Mouse (Mus musculus) Muller cell, postnatal 12 days (primary cell): ENCODE results near the gene Fbxl13.
"Not testable (repeated sequence)": the region's sequence is repeated elsewhere in the genome, so short reads cannot be mapped to it uniquely, and the experiment has no call there.

Experiments used
- DNase-seq: peaks from one replicate; pipeline ENCODE4 v3.0.0-alpha.2; 2015; ENCODE audit errors: inconsistent ontology term

The Fbxl13 gene

GRCm38 (mm10) chr5:21656912-21657311, 11.5 kb upstream of the Fbxl13 start:
- no peak for DNase-seq

GRCm38 (mm10) chr5:21651885-21652612, 6.6 kb upstream of the Fbxl13 start:
- DNase-seq, result no peak

- DNase-seq, result no peak
These were observed 5.3 kb upstream of the Fbxl13 start for GRCm38 (mm10) chr5:21650736-21651135.

- DNase-seq, result no peak
These were observed 678 bp upstream of the Fbxl13 start for GRCm38 (mm10) chr5:21646133-21646491.

DNA sequence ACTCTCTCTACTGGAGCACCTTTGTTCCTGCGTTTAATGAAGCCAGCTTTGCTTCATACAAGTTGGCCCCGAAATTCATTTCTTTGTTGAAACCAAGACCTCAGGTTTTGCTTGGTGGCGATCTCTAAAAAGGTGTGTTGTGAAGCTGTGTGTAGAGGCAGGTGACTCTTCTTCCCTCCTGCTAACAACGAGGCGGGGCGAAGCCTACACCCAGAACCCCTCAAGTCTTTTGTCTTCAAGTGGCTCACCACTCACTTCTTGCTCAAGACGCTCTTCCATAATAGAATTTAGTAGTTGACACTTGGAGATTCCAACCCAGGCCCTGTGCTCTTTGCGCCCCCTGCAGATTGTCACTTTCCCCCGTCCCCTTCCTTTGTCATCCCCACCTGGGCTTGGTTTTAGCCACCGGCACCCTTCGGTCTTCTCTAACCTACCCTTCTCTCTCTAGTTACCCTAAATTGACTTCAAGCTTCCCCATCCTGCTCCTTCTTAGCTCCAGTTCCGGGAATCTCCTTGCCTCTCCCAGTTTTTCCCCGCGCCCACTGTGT, 469 bp downstream of the Fbxl13 start:
- no peak for DNase-seq

- no peak for DNase-seq
These were observed 1.8 kb downstream of the Fbxl13 start for GRCm38 (mm10) chr5:21643606-21644005.

DNA sequence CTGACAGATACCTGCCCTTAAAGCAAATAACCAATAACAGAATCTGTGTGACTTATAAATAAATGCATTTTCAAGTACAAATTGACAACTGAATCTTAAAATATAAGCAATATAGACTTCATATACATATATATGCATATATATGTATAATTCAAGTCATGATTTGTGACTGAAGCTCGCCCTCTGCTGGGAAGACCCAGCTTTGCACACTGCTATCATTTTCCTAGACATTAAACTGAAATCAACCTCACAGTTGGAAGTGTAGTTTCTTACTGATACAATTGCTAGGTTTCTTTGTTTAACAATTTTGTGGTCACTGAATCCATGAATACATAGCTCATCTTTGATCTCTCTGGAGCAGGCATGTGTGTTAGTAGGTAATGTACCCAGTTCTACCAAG, 4.5 kb downstream of the Fbxl13 start:
- no peak for DNase-seq

GRCm38 (mm10) chr5:21625916-21626315, 19.5 kb downstream of the Fbxl13 start:
- DNase-seq, result no peak

GRCm38 (mm10) chr5:21616450-21617009, 28.9 kb downstream of the Fbxl13 start:
- no peak for DNase-seq

GRCm38 (mm10) chr5:21614299-21614698, 31.1 kb downstream of the Fbxl13 start:
- DNase-seq, result not testable (repeated sequence)

- no peak for DNase-seq
These were observed 34.4 kb downstream of the Fbxl13 start for GRCm38 (mm10) chr5:21610996-21611395.

GRCm38 (mm10) chr5:21608311-21609304, 36.8 kb downstream of the Fbxl13 start:
- no peak for DNase-seq

DNA sequence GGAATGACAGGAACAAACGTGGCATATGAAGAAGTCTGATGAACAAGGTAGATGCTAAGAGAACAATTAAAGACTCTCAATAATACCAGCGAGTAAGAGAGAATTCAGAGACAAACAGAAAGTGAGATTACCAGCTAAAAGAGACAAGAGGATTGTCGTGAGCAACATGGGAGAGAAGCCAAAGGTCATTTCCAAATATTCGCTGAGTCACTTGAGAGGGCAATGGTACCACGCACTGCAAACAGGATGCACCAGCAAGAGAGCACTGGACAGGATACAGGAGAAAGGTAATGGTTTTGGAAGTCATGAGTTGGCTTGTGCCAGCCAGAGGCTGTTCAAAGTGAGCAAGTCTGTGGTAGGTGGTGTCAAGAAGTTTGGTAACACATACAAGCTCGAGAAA, 39.5 kb downstream of the Fbxl13 start:
- no peak for DNase-seq

DNA sequence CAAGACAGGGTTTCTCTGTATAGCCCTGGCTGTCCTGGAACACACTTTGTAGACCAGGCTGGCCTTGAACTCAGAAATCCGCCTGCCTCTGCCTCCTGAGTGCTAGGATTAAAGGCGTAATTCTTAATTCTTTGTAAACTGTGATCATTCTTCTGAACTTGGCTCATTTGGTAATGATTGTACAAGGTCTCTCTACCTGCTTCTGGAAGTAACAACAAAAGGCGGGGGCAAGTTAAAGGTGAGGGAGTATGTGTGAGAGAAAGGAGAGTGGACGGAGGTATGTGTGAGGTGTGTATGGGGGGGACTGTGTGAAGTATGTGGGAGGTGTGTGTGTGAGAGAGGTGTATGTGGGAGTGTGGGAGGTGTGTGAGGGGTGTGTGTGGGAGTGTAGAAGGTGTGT, 45.5 kb downstream of the Fbxl13 start:
- no peak for DNase-seq

DNA sequence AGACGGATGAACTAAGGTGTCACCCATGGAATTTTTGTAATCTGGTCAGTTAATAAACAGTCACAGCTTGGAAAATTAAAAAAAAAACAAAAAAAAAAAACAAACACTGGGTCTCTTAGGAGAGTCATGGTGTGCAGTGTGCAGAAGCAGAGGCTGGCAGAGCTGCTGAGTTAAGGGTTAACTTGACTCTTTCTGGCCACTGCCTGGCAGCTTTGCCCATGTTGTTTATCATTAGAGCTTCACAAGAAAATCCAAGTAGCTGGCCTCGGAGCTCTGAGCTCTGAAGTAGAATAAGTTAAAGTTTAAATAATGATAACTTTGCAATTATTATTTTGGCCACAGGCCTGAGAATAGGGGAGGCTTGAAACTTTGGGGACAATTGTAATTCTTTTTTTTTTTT, 45.9 kb downstream of the Fbxl13 start:
- DNase-seq, result not testable (repeated sequence)

DNA sequence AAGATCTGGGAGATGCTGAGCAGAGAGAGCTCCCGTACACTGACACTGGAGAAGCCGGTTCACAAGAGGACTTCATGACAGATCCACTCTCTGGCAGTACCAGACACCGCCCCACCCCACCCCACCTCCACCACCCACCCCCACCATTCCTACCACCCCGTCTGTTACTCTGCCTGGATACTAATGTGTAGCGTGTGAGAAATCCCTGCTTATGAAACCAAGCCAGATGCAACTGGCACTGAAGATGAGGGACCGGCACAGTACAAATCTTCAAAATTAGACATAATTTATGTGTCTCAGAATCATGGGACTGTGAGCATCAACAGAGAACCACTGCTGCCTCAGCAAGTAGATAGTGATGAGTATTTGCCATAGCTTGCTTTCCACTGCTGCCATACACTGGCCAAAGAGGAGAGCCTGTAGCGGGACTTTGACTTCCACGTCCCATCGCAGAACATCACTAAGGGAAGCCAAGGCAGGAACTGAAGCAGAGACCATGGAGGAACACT, 52.2 kb downstream of the Fbxl13 start:
- DNase-seq, result no peak

DNA sequence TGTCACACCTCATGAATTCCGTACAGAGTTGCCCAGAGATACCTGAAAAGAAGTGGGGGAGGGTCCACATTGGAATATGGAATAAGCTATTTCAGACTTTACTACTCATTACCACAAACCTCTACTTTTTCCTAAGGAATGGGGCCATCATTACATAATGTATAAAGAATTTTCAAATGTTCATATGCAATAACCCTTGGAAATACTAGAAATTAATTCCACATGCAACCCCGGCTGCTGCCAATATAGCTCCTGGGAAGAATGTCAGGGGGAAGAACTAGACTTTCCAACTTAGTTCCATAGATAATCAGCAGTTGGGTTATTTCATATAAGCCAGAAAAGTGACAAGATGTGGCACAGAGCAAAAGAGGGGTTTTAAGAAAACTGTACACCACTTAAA, 53.3 kb downstream of the Fbxl13 start:
- DNase-seq, result no peak

DNA sequence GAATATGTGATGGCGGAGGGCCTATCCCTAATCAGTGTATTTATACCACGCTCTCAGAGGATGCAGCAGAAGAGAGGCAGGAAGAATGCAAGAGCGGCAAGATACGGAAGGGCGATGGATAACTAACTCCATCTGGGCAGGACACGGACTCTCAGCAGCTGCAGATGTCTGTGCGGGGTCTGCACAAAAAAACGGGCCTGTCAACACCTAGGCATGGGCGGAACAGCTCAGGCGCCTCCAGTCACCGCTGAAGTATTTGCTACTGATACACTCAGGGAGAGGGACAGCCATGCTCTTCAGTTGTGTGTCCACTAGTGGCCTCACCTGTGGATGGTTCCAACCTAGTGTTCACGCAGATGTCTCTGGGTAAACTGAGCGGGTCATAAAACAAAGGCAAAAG, 57.2 kb downstream of the Fbxl13 start:
- DNase-seq, result no peak

- DNase-seq, result no peak
These were observed 57.8 kb downstream of the Fbxl13 start for GRCm38 (mm10) chr5:21587683-21588082.

GRCm38 (mm10) chr5:21586763-21587162, 58.7 kb downstream of the Fbxl13 start:
- DNase-seq, result peak; percentile 66

- DNase-seq, result no peak
These were observed 67.3 kb downstream of the Fbxl13 start for GRCm38 (mm10) chr5:21578136-21578535.

DNA sequence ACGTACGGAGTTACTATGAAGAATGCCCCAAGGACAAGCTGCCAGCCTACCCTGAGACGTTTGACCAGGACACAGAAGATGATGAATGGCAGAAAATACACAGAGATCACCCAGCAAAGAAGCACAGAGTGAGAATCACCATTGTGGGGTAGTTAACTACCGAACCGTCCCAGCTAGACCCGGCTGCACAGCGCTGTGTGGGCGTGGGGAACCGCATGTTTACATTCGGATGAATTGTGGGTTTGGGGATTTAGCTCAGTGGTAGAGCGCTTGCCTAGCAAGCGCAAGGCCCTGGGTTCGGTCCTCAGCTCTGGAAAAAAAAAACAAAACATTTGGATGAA, 70.3 kb downstream of the Fbxl13 start:
- no peak for DNase-seq
